Mouse (Mus musculus): ENCODE measurements around the gene Gm13889. TPM values are rescaled to one million over a fixed set of nuclear protein-coding genes. Genes with fewer than 3 reads are reported as not detected.

Gm13889 gene
- polyA plus RNA-seq (2016; fragmentation: Nextera tagmentation; extraction: Ambion mirVana) = 1.2 and 1.9 TPM in 2 replicates

- H3K36me3 ChIP-seq = no peaks in the 10 kb centered on the region
- H3K27ac ChIP-seq = no peak within 1 kb of the TSS
- peaks cover 91% of the 10 kb centered on the region for H3K27me3 ChIP-seq
- H3K9me3 ChIP-seq = no peaks in the 10 kb centered on the region
- H3K4me1 ChIP-seq (replicated peaks) = peaks cover 28% of the 10 kb centered on the region
- 0 out of 2 replicates have a peak, but pooled peaks have one; percentile 48 for ATAC-seq (ENCODE audit: insufficient number of reproducible peaks, insufficient read depth, low FRiP score, low TSS enrichment, low read depth)
- H3K4me3 ChIP-seq (replicated peaks) = peak within 1 kb of the TSS; percentile 63
- WGBS = 8% methylated on average over 50 of the region's 62 CpGs
- H3K9ac ChIP-seq (replicated peaks) = peak within 1 kb of the TSS; percentile 62
- peak within 1 kb of the TSS; percentile 96 for H3K4me2 ChIP-seq
Measured at GRCm38 (mm10) chr2:93956908-93957784, at the start of gene Gm13889. Gm13889 (minus strand) TSS chr2:93957201.

- 11% methylated on average over 2 of the region's 2 CpGs for WGBS
- Histone ChIP-seq H3K4me1 (replicated peaks) (no peaks in the 10 kb centered on the region), H3K27me3 (no peaks in the 10 kb centered on the region), H3K27ac (no peak overlapping the region), H3K4me2 (no peak overlapping the region), H3K9me3 (no peaks in the 10 kb centered on the region), H3K9ac (replicated peaks) (no peak overlapping the region), H3K36me3 (peaks cover 90% of the 10 kb centered on the region), H3K4me3 (replicated peaks) (no peak overlapping the region)
- no peak for ATAC-seq (ENCODE audit: insufficient number of reproducible peaks, insufficient read depth, low FRiP score, low TSS enrichment, low read depth)
Measured at GRCm38 (mm10) chr2:94002331-94002730, 45.3 kb upstream of the Gm13889 start.

- Histone ChIP-seq H3K27me3 (no peaks in the 10 kb centered on the region), H3K36me3 (peaks cover 89% of the 10 kb centered on the region), H3K9ac (replicated peaks) (no peak overlapping the region), H3K9me3 (no peaks in the 10 kb centered on the region), H3K4me2 (no peak overlapping the region), H3K4me1 (replicated peaks) (no peaks in the 10 kb centered on the region), H3K27ac (no peak overlapping the region), H3K4me3 (replicated peaks) (no peak overlapping the region)
- WGBS = 89% methylated on average over 4 of the region's 4 CpGs
- no peak for ATAC-seq (ENCODE audit: insufficient number of reproducible peaks, insufficient read depth, low FRiP score, low TSS enrichment, low read depth)
Measured at GRCm38 (mm10) chr2:94001918-94002317, 44.9 kb upstream of the Gm13889 start.

GRCm38 (mm10) chr2:94001411-94001810, 44.4 kb upstream of the Gm13889 start:
- 88% methylated on average over 6 of the region's 6 CpGs for WGBS
- Histone ChIP-seq H3K27me3 (no peaks in the 10 kb centered on the region), H3K4me2 (no peak overlapping the region), H3K36me3 (peaks cover 89% of the 10 kb centered on the region), H3K9ac (replicated peaks) (no peak overlapping the region), H3K4me1 (replicated peaks) (no peaks in the 10 kb centered on the region), H3K9me3 (no peaks in the 10 kb centered on the region), H3K4me3 (replicated peaks) (no peak overlapping the region), H3K27ac (no peak overlapping the region)
- ATAC-seq (ENCODE audit: insufficient number of reproducible peaks, insufficient read depth, low FRiP score, low TSS enrichment, low read depth) = no peak

- Histone ChIP-seq H3K4me2 (no peak within 1 kb of the TSS), H3K4me3 (replicated peaks) (no peak within 1 kb of the TSS), H3K9ac (replicated peaks) (no peak within 1 kb of the TSS), H3K9me3 (no peaks in the 10 kb centered on the region), H3K36me3 (peaks cover 95% of the 10 kb centered on the region), H3K27me3 (no peaks in the 10 kb centered on the region), H3K27ac (no peak within 1 kb of the TSS), H3K4me1 (replicated peaks) (no peaks in the 10 kb centered on the region)
- no peak for ATAC-seq (ENCODE audit: insufficient number of reproducible peaks, insufficient read depth, low FRiP score, low TSS enrichment, low read depth)
- 90% methylated on average over 6 of the region's 6 CpGs for WGBS
Measured at GRCm38 (mm10) chr2:93996254-93996653, 39.3 kb upstream of the Gm13889 start, which contains the start of gene Gm27027. Gm27027 (minus strand) TSS chr2:93996354.

- no peaks in the 10 kb centered on the region for H3K27me3 ChIP-seq
- H3K36me3 ChIP-seq = peaks cover 98% of the 10 kb centered on the region
Measured at GRCm38 (mm10) chr2:93992810-93993209, 35.8 kb upstream of the Gm13889 start.

DNA sequence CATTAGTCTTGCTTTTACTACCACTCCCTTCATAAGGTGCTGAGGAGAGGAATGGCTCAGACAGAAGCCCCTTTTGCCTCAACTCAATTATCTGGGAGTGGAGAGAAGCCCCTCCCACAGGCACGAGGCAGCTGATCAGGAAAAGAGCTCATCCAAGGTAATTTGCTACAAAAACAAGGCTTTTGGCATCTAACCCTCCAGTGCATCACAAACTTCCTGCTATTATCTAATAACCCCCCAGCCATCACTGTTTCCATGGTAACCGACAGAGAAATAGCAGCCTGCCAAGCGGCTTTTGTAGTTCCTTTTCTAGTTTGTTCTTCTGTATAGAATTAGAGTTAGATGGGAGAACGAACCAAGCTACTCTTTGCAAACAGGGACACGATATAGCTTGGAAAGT, 35.3 kb upstream of the Gm13889 start:
- Histone ChIP-seq H3K9me3 (no peaks in the 10 kb centered on the region), H3K27ac (no peak overlapping the region), H3K27me3 (no peaks in the 10 kb centered on the region), H3K4me3 (replicated peaks) (no peak overlapping the region), H3K4me2 (no peak overlapping the region), H3K36me3 (peaks cover 98% of the 10 kb centered on the region), H3K4me1 (replicated peaks) (no peaks in the 10 kb centered on the region), H3K9ac (replicated peaks) (no peak overlapping the region)
- WGBS = 74% methylated on average over 5 of the region's 5 CpGs
- no peak for ATAC-seq (ENCODE audit: insufficient number of reproducible peaks, insufficient read depth, low FRiP score, low TSS enrichment, low read depth)

More at GRCm38 (mm10) chr2:93992810-93993209, 35.8 kb upstream of the Gm13889 start:
- Histone ChIP-seq H3K4me1 (replicated peaks) (no peaks in the 10 kb centered on the region), H3K4me2 (no peak overlapping the region), H3K27ac (no peak overlapping the region), H3K9me3 (no peaks in the 10 kb centered on the region), H3K9ac (replicated peaks) (no peak overlapping the region), H3K4me3 (replicated peaks) (no peak overlapping the region)
- no peak for ATAC-seq (ENCODE audit: insufficient number of reproducible peaks, insufficient read depth, low FRiP score, low TSS enrichment, low read depth)
- 63% methylated on average over 3 of the region's 3 CpGs for WGBS

- ATAC-seq (ENCODE audit: insufficient number of reproducible peaks, insufficient read depth, low FRiP score, low TSS enrichment, low read depth) = no peak
- WGBS = 87% methylated on average over 3 of the region's 3 CpGs
- no peak overlapping the region for H3K4me2 ChIP-seq
- H3K36me3 ChIP-seq = peaks cover 99% of the 10 kb centered on the region
- H3K9ac ChIP-seq (replicated peaks) = no peak overlapping the region
- no peaks in the 10 kb centered on the region for H3K27me3 ChIP-seq
- no peak overlapping the region for H3K27ac ChIP-seq
- no peak overlapping the region for H3K4me3 ChIP-seq (replicated peaks)
- no peaks in the 10 kb centered on the region for H3K9me3 ChIP-seq
- no peaks in the 10 kb centered on the region for H3K4me1 ChIP-seq (replicated peaks)
Measured at GRCm38 (mm10) chr2:93991336-93991735, 34.3 kb upstream of the Gm13889 start.

- ATAC-seq (ENCODE audit: insufficient number of reproducible peaks, insufficient read depth, low FRiP score, low TSS enrichment, low read depth) = no peak
- 88% methylated on average over 2 of the region's 2 CpGs for WGBS
- peaks cover 97% of the 10 kb centered on the region for H3K36me3 ChIP-seq
- H3K27ac ChIP-seq = no peak overlapping the region
- H3K9ac ChIP-seq (replicated peaks) = no peak overlapping the region
- no peak overlapping the region for H3K4me2 ChIP-seq
- H3K4me1 ChIP-seq (replicated peaks) = no peaks in the 10 kb centered on the region
- no peak overlapping the region for H3K4me3 ChIP-seq (replicated peaks)
- H3K9me3 ChIP-seq = no peaks in the 10 kb centered on the region
- H3K27me3 ChIP-seq = no peaks in the 10 kb centered on the region
Measured at GRCm38 (mm10) chr2:93988440-93988839, 31.4 kb upstream of the Gm13889 start.

DNA sequence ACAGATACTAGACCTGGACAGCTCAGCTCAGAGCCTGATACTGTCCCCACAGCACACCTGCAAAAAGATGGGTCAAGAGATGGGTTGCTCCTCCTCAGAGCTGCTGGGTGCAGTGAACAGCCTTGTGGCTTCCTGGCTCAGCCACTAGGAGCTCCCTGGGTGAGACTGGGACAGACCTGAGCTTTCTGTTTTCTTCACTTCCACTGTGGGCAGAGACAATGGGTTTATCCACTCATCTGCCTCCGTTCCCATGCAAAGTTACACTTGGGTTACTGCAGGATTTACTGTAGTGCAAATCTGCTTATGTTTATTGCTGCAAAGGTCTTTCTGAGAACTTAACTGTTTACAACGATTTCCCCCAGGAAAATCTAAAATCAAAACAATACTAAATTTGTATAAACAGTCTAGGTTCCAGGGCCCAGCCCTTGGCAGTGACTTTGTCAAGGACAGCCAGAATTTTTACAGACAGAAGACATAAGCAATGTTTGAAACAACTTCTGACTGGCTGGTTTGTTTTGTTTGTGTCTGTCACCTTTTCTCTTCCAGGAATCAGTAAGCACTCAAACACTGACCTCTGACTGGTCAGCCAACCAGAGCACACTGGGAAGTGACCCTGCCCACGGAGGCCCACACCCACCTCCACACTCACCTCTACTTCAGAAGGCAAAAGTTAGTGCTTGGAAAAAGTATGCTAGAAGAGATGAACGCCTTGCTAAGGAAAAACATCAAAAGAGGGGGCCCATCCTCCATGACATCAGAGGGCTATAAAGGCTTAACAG, 25.6 kb upstream of the Gm13889 start:
- Histone ChIP-seq H3K9me3 (no peaks in the 10 kb centered on the region), H3K27me3 (no peaks in the 10 kb centered on the region), H3K4me3 (replicated peaks) (no peak overlapping the region), H3K36me3 (peaks cover 87% of the 10 kb centered on the region), H3K4me2 (no peak overlapping the region), H3K4me1 (replicated peaks) (peaks cover under 1% of the 10 kb centered on the region; the same call in 1 of the 2 replicates), H3K27ac (no peak overlapping the region), H3K9ac (replicated peaks) (no peak overlapping the region)
- ATAC-seq (ENCODE audit: insufficient number of reproducible peaks, insufficient read depth, low FRiP score, low TSS enrichment, low read depth) = no peak
- WGBS = 75% methylated on average over 4 of the region's 4 CpGs
